Mouse (Mus musculus): ENCODE data around the gene Mpp2. TPM values are rescaled to one million over a fixed set of nuclear protein-coding genes. Genes with fewer than 3 reads are reported as not detected.

Gene Mpp2
- polyA plus RNA-seq, 1 experiment from 2014 or later, result 2.2 TPM

DNA sequence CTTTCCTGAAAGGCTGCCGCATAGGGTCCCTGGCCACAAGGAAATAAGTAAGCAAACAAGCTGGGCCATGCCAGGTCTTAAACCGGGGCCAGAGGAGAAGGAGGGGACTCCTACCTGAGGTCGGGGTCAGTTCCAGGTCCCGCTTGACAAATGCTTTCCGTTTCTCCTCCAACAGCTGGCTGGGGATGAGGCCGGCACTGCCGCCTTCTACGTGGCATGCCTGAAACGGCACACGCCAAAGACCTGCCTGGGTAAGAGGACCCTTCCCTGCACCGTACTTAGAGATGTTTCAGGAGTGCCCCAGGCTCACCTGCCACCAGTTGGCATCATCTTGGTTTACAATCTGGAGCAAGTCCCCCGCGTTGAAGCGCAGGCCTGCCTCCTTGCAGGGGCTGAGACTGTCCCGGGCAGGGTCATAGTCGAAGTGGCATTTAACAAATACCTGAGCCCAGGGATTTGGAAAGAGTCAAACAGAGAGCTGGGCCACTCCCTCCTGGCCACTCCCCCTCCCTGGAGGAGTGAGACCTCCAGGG, 26.3 kb downstream of the Mpp2 start:
- Histone ChIP-seq H3K36me3 (ENCODE audit: control insufficient read depth, insufficient read depth) (no peaks in the 10 kb centered on the region), H3K9me3 (ENCODE audit: control insufficient read depth) (no peaks in the 10 kb centered on the region), H3K27ac (ENCODE audit: low read depth, low read length) (no peak overlapping the region), H3K4me3 (ENCODE audit: low read depth, low read length) (no peak overlapping the region), H3K4me2 (replicated peaks; ENCODE audit: low read depth) (no peak overlapping the region), H3K9ac (ENCODE audit: low read depth, low read length) (no peak overlapping the region), H3K27me3 (replicated peaks; ENCODE audit: control insufficient read depth, insufficient read depth, low read length) (no peaks in the 10 kb centered on the region), H3K4me1 (replicated peaks; ENCODE audit: control insufficient read depth, insufficient read depth, low read length) (0 out of 2 replicates have a peak, but pooled peaks cover 5% of the 10 kb centered on the region)
- 45% methylated on average over 16 of the region's 16 CpGs for WGBS
- no peak for TF ChIP-seq CTCF (IDR thresholded peaks at IDR 0.05; ENCODE audit: low read depth)
- ATAC-seq, result no peak

DNA sequence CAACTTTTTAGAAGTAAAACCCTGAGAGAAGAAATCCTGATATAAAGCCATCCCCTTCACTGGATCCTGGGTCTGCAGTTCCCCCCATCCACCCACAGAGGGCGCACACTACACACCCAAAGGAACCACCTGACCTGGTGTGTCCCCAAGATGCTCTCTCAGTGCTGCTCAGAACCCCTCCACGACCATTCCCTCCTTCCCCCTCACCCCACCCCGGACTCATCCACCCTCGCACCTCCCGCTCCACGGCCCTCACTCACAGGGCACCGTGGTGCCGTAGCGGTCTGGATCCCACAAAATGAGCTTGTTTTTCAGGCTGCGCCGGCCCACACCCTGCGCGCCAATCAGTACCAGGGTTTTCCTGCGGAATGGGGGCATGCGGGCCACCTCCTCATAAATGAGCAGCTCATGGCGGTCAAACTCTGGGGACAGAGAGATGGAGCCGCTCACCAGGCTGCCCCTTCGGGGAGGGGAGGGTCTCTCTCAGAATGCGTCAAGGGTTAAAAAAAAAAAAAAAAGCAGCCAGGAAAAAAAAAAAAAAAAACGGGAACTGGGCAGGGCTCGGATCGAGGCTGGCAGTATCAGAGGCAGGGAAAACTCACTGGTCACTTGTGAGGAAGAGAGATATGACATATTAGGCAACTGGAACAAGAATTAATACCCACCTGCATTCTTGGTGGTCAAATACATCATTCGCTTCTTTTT, 26.9 kb downstream of the Mpp2 start:
- Histone ChIP-seq H3K4me1 (replicated peaks; ENCODE audit: control insufficient read depth, insufficient read depth, low read length) (0 out of 2 replicates have a peak, but pooled peaks cover 5% of the 10 kb centered on the region), H3K36me3 (ENCODE audit: control insufficient read depth, insufficient read depth) (no peaks in the 10 kb centered on the region), H3K9me3 (ENCODE audit: control insufficient read depth) (no peaks in the 10 kb centered on the region), H3K27ac (ENCODE audit: low read depth, low read length) (no peak overlapping the region), H3K4me3 (ENCODE audit: low read depth, low read length) (peak overlapping the region; percentile 17; the same call in 1 of the 2 replicates), H3K27me3 (replicated peaks; ENCODE audit: control insufficient read depth, insufficient read depth, low read length) (no peaks in the 10 kb centered on the region), H3K9ac (ENCODE audit: low read depth, low read length) (no peak overlapping the region), H3K4me2 (replicated peaks; ENCODE audit: low read depth) (peak overlapping the region; percentile 67)
- 0 out of 2 replicates have a peak, but pooled peaks have one; percentile 22 for ATAC-seq
- WGBS, result 3% methylated on average over 23 of the region's 23 CpGs
- TF ChIP-seq CTCF (IDR thresholded peaks at IDR 0.05; ENCODE audit: low read depth), result peak; percentile 96

DNA sequence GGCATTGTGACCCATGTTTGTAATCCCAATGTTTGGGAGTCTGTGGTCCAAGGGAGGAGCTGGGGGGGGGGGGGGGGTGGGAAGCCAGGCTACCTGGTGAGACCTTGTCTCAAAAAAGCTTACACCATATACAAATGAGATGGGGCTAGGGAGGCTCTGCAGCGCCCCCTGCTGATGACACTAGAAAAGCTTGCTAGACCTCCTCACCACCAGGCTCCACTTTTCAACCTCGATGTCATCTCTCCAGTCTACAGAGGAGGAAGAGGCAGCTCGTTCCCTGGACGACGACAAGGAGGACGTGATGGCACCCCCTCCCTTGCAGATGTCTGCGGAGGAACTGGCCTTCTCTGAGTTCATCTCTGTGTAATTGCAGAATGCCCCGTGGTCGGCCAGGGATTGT, 34.5 kb downstream of the Mpp2 start:
- WGBS, result 31% methylated on average over 9 of the region's 9 CpGs
- TF ChIP-seq CTCF (IDR thresholded peaks at IDR 0.05; ENCODE audit: low read depth), result peak; percentile 74
- Histone ChIP-seq H3K4me1 (replicated peaks; ENCODE audit: control insufficient read depth, insufficient read depth, low read length) (no peaks in the 10 kb centered on the region), H3K27me3 (replicated peaks; ENCODE audit: control insufficient read depth, insufficient read depth, low read length) (no peaks in the 10 kb centered on the region), H3K27ac (ENCODE audit: low read depth, low read length) (no peak overlapping the region), H3K9ac (ENCODE audit: low read depth, low read length) (no peak overlapping the region), H3K4me2 (replicated peaks; ENCODE audit: low read depth) (no peak overlapping the region), H3K4me3 (ENCODE audit: low read depth, low read length) (no peak overlapping the region), H3K9me3 (ENCODE audit: control insufficient read depth) (no peaks in the 10 kb centered on the region), H3K36me3 (ENCODE audit: control insufficient read depth, insufficient read depth) (no peaks in the 10 kb centered on the region)
- no peak for ATAC-seq

- WGBS, result 59% methylated on average over 7 of the region's 7 CpGs
- Histone ChIP-seq H3K27me3 (replicated peaks; ENCODE audit: control insufficient read depth, insufficient read depth, low read length) (no peaks in the 10 kb centered on the region), H3K27ac (ENCODE audit: low read depth, low read length) (no peak overlapping the region), H3K4me3 (ENCODE audit: low read depth, low read length) (no peak overlapping the region), H3K9ac (ENCODE audit: low read depth, low read length) (no peak overlapping the region), H3K36me3 (ENCODE audit: control insufficient read depth, insufficient read depth) (no peaks in the 10 kb centered on the region), H3K4me2 (replicated peaks; ENCODE audit: low read depth) (no peak overlapping the region), H3K9me3 (ENCODE audit: control insufficient read depth) (no peaks in the 10 kb centered on the region), H3K4me1 (replicated peaks; ENCODE audit: control insufficient read depth, insufficient read depth, low read length) (no peaks in the 10 kb centered on the region)
- no peak for ATAC-seq
- TF ChIP-seq CTCF (IDR thresholded peaks at IDR 0.05; ENCODE audit: low read depth), result no peak
These were observed 35.1 kb downstream of the Mpp2 start for GRCm38 (mm10) chr11:102053183-102053582.

DNA sequence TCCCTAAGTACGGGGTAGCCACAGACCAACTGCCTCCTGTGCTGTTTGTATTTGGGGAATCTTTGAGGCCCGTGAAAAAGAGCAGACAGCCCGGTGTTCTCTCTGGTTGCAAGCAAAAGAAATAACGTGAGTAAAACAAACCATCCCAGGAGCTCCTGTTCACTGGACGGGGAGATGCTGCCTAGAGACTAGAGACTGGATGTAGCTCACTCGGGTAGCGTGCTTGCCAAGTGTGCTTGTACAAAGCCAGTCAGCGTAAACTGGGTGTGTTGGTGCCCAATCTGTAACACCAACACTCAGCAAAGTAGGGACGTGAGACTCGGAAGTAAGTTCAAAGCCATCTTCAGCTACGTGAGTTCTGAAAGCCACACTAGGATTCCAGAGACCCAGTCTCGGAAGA, 35.6 kb downstream of the Mpp2 start:
- no peak overlapping the region; the same call in 1 of the 2 replicates for H3K27ac ChIP-seq (ENCODE audit: low read depth, low read length)
- no peak for ATAC-seq
- H3K9me3 ChIP-seq (ENCODE audit: control insufficient read depth), result no peaks in the 10 kb centered on the region
- TF ChIP-seq CTCF (IDR thresholded peaks at IDR 0.05; ENCODE audit: low read depth), result no peak
- H3K4me1 ChIP-seq (replicated peaks; ENCODE audit: control insufficient read depth, insufficient read depth, low read length), result no peaks in the 10 kb centered on the region
- no peaks in the 10 kb centered on the region for H3K36me3 ChIP-seq (ENCODE audit: control insufficient read depth, insufficient read depth)
- no peak overlapping the region for H3K9ac ChIP-seq (ENCODE audit: low read depth, low read length)
- H3K4me3 ChIP-seq (ENCODE audit: low read depth, low read length), result no peak overlapping the region
- WGBS, result 79% methylated on average over 12 of the region's 12 CpGs
- no peaks in the 10 kb centered on the region for H3K27me3 ChIP-seq (replicated peaks; ENCODE audit: control insufficient read depth, insufficient read depth, low read length)
- H3K4me2 ChIP-seq (replicated peaks; ENCODE audit: low read depth), result no peak overlapping the region

DNA sequence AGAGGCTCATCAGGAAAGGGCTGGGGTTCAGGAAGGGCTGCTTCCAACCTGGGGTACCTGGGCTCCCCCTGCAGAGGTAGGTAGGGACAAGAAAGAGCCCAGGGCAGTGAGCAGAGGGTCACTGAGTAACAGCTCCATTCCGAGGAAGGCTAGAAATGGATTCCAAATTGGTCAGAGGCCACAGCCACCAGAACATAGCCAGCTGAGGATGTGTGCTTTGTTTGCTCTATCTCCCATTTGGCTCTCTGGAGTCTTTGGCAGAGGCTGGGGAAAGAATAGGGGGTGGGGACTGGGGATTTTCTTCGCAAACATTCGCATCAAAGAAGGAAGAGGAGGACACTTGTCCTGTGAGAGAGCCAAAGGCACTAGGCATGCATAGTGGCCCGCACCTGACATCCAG, 36.4 kb downstream of the Mpp2 start:
- ATAC-seq, result no peak
- Histone ChIP-seq H3K4me2 (replicated peaks; ENCODE audit: low read depth) (no peak overlapping the region), H3K36me3 (ENCODE audit: control insufficient read depth, insufficient read depth) (no peaks in the 10 kb centered on the region), H3K27ac (ENCODE audit: low read depth, low read length) (peak overlapping the region; percentile 54; the same call in 1 of the 2 replicates), H3K9me3 (ENCODE audit: control insufficient read depth) (no peaks in the 10 kb centered on the region), H3K27me3 (replicated peaks; ENCODE audit: control insufficient read depth, insufficient read depth, low read length) (no peaks in the 10 kb centered on the region), H3K4me1 (replicated peaks; ENCODE audit: control insufficient read depth, insufficient read depth, low read length) (no peaks in the 10 kb centered on the region), H3K4me3 (ENCODE audit: low read depth, low read length) (no peak overlapping the region), H3K9ac (ENCODE audit: low read depth, low read length) (no peak overlapping the region)
- WGBS, result 34% methylated on average over 4 of the region's 4 CpGs
- no peak for TF ChIP-seq CTCF (IDR thresholded peaks at IDR 0.05; ENCODE audit: low read depth)
